In genomic region chr1:159429926-159430325, GRCm38 (mm10) we compare ENCODE assay signal across 15 mouse cellular contexts.
"Had no signal": no experiment of that assay in that cellular context is flagged by ENCODE, and none has a peak within 500 bp of the region (broad histone marks: within the 10 kb centered on the region; RNA-seq: fewer than 3 reads in every experiment).

No protein-coding gene starts in this region.

- H3K9ac ChIP-seq: neural tube, embryonic 15.5 days; stomach, embryonic 15.5 days had no signal

- H3K4me2 ChIP-seq: neural tube, embryonic 15.5 days; stomach, embryonic 15.5 days had no signal

- H3K27ac ChIP-seq: neural tube, embryonic 15.5 days; stomach, embryonic 15.5 days; stomach, postnatal 0 days had no signal

- H3K36me3 ChIP-seq: neural tube, embryonic 15.5 days; stomach, embryonic 15.5 days had no signal

- H3K9me3 ChIP-seq: neural tube, embryonic 15.5 days; stomach, embryonic 15.5 days had no signal

- H3K4me1 ChIP-seq: neural tube, embryonic 15.5 days; stomach, embryonic 15.5 days had no signal

- H3K27me3 ChIP-seq: neural tube, embryonic 15.5 days; stomach, embryonic 15.5 days had no signal

- H3K4me3 ChIP-seq: neural tube, embryonic 15.5 days; stomach, embryonic 15.5 days had no signal

- DNase-seq: retina, postnatal 1 day; right cerebral cortex, adult 18-20 months; right cerebral cortex, postnatal 14 days; right cerebral cortex, postnatal 25 days; right cerebral cortex, postnatal 4 days; spleen, adult 18-20 months; thymus, adult 18-20 months; thymus, adult 2 months; thymus, postnatal 14 days; thymus, postnatal 25 days; thymus, postnatal 36 days; thymus, postnatal 4 days had no signal
